Mouse (Mus musculus) intestine, postnatal 0 days (tissue): ENCODE data around the gene Suox. TPM values are rescaled to one million over a fixed set of nuclear protein-coding genes. Genes with fewer than 3 reads are reported as not detected.
"Not testable (repeated sequence)": the region's sequence is repeated elsewhere in the genome, so short reads cannot be mapped to it uniquely, and the experiment has no call there.

Experiments used
- ATAC-seq: fragments of 200-750 bp; cut with Nextera tagmentation; 2 replicates; pipeline ENCODE4 v1.8.0; 2017; ENCODE audit warnings: mild to moderate bottlenecking, moderate TSS enrichment, moderate library complexity
- H3K27ac ChIP-seq: fragments of 300-500 bp; sonication (generic); 2 replicates; pipeline ENCODE4 v1.5.1; 2014; ENCODE audit warnings: mild to moderate bottlenecking, low read depth, low read length, moderate library complexity
- H3K27me3 ChIP-seq: fragments of 300-500 bp; sonication (generic); replicated peaks from 2 replicates; pipeline ENCODE4 v1.6.1; 2014; ENCODE audit warnings: low read length, mixed read lengths; ENCODE audit not compliant: control insufficient read depth, insufficient read depth
- H3K36me3 ChIP-seq: fragments of 300-500 bp; sonication (generic); 2 replicates; pipeline ENCODE4 v1.6.1; 2014; ENCODE audit warnings: mild to moderate bottlenecking, moderate library complexity; ENCODE audit not compliant: control insufficient read depth, insufficient read depth
- H3K4me1 ChIP-seq: fragments of 300-500 bp; sonication (generic); replicated peaks from 2 replicates; pipeline ENCODE4 v1.6.1; 2014; ENCODE audit warnings: antibody characterized with exemption, low read length, mixed read lengths; ENCODE audit not compliant: control insufficient read depth, insufficient read depth
- H3K4me2 ChIP-seq: fragments of 300-500 bp; sonication (generic); replicated peaks from 2 replicates; pipeline ENCODE4 v1.6.1; 2014; ENCODE audit warnings: low read depth, mild to moderate bottlenecking, moderate library complexity
- H3K4me3 ChIP-seq: fragments of 300-500 bp; sonication (generic); 2 replicates; pipeline ENCODE4 v1.5.1; 2014; ENCODE audit warnings: low read depth, low read length
- H3K9ac ChIP-seq: fragments of 300-500 bp; sonication (generic); 2 replicates; pipeline ENCODE4 v1.6.1; 2014; ENCODE audit warnings: mild to moderate bottlenecking, low read depth, low read length
- H3K9me3 ChIP-seq: fragments of 300-500 bp; sonication (generic); 2 replicates; pipeline ENCODE4 v1.6.1; 2016; ENCODE audit warnings: mixed run types; ENCODE audit not compliant: control insufficient read depth
- CTCF ChIP-seq: sonication (generic); IDR thresholded peaks from 2 replicates; pipeline ENCODE4 v1.5.1; 2016; ENCODE audit warnings: low read depth, mild to moderate bottlenecking, control low read depth, antibody characterized with exemption, moderate library complexity
- WGBS: fragments of 180-500 bp; shearing (Covaris S2); extraction: QIAGEN DNeasy Blood & Tissue Kit; methylation state at CpG from one replicate; pipeline ENCODE4 v1.1.7; 2014; 5-methylcytosine and 5-hydroxymethylcytosine counted together
- polyA plus RNA-seq: library from polyadenylated mRNA; unstranded; fragments of >200 nt; fragmentation: Nextera tagmentation; extraction: Ambion mirVana; gene quantifications from 2 replicates; pipeline ENCODE4 v1.2.1, GENCODE M21; 2015

The Suox gene
- polyA plus RNA-seq: 5.1 and 5.4 TPM in 2 replicates

- Histone ChIP-seq H3K4me3 (peak within 1 kb of the TSS; percentile 67), H3K36me3 (peaks cover 5% of the 10 kb centered on the region; the same call in 1 of the 2 replicates), H3K4me2 (peak within 1 kb of the TSS; percentile 96), H3K27ac (peak within 1 kb of the TSS; percentile 23; the same call in 1 of the 2 replicates), H3K27me3 (no peaks in the 10 kb centered on the region), H3K9ac (peak within 1 kb of the TSS; percentile 49), H3K9me3 (no peaks in the 10 kb centered on the region), H3K4me1 (no peaks in the 10 kb centered on the region)
- under 1% methylated on average over 57 of the region's 60 CpGs for WGBS
- peak; percentile 76 for ATAC-seq
- no peak for TF ChIP-seq CTCF
Measured at GRCm38 (mm10) chr10:128673763-128674468, at the start of gene Suox. Gene Suox (minus strand): TSS chr10:128674073.

DNA sequence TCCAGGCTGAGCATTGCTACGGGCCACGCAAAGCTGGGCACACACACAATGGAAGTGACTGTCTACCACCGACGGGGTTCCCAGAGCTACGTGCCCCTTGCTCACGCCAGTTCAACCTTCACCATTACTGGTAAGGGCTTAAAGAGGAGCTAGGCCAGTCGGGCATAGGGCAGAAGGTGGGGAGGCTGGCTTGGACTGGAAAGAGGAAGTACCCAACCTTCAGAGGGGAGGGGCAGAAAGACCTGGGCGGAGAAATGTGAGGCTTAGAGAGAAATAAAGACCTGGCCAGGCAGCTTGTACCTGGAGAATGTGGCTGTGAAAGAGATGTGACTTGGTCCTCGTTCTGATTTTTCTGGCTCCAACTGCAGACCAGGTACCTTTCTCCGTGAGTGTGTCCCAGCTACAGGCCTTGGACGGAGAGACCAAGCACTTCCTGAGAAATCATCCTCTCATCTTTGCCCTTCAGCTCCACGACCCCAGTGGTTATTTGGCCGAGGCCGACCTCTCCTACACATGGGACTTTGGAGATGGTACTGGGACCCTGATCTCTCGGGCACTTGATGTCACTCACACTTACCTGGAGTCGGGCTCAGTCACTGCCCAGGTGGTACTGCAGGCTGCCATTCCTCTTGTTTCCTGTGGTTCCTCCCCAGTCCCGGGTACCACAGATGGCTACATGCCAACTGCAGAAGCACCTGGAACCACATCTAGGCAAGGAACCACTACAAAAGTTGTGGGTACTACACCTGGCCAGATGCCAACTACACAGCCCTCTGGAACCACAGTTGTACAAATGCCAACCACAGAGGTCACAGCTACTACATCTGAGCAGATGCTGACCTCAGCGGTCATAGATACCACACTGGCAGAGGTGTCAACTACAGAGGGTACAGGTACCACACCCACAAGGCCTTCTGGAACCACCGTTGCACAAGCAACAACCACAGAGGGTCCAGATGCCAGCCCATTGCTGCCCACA is 42.0 kb upstream of the Suox start:
- ATAC-seq: no peak
- TF ChIP-seq CTCF: no peak
- no peak overlapping the region for H3K9ac ChIP-seq
- H3K4me3 ChIP-seq: no peak overlapping the region
- no peaks in the 10 kb centered on the region for H3K4me1 ChIP-seq
- no peak overlapping the region for H3K4me2 ChIP-seq
- peaks cover 8% of the 10 kb centered on the region; the same call in 1 of the 2 replicates for H3K36me3 ChIP-seq
- 84% methylated on average over 19 of the region's 19 CpGs for WGBS
- no peaks in the 10 kb centered on the region for H3K27me3 ChIP-seq
- no peaks in the 10 kb centered on the region for H3K9me3 ChIP-seq
- H3K27ac ChIP-seq: no peak overlapping the region

GRCm38 (mm10) chr10:128711318-128711717 is 37.4 kb upstream of the Suox start:
- not testable (repeated sequence) for ATAC-seq, H3K4me1 ChIP-seq
- WGBS: 91% methylated on average over 7 of the region's 7 CpGs

DNA sequence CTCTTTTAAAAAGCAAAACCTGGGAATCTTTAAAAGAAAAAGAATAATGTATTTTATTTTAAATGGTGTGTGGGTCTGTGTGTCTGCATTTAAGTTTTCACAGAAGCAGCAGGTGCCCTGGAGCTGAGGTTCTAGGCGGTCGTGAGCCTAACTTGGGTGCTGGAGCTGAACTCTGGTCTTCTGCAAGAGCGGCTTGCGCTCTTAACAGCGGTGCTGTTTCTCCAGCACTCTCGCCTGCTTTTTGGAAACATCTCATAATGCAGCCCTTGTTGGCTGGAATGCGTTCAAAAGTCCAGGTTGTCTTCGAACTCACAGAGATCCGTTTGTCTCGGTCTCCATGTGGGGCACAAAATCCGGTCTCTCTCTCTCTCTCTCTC is 31.4 kb upstream of the Suox start:
- peak overlapping the region; percentile 89 for H3K27ac ChIP-seq
- H3K4me3 ChIP-seq: peak overlapping the region; percentile 86
- 8% methylated on average over 11 of the region's 11 CpGs for WGBS
- H3K36me3 ChIP-seq: peaks cover 11% of the 10 kb centered on the region; the same call in 1 of the 2 replicates
- no peak for TF ChIP-seq CTCF
- peaks cover 4% of the 10 kb centered on the region; the same call in 1 of the 2 replicates for H3K4me1 ChIP-seq
- H3K9ac ChIP-seq: peak overlapping the region; percentile 24
- no peaks in the 10 kb centered on the region for H3K27me3 ChIP-seq
- H3K9me3 ChIP-seq: no peaks in the 10 kb centered on the region
- ATAC-seq: peak; percentile 26
- H3K4me2 ChIP-seq: peak overlapping the region; percentile 81

More at GRCm38 (mm10) chr10:128711318-128711717, 37.4 kb upstream of the Suox start:
- not testable (repeated sequence) for H3K4me3 ChIP-seq, H3K4me2 ChIP-seq, H3K9ac ChIP-seq, H3K9me3 ChIP-seq, H3K27ac ChIP-seq, H3K36me3 ChIP-seq, H3K27me3 ChIP-seq

- Histone ChIP-seq H3K4me3 (peak within 1 kb of the TSS; percentile 86), H3K27ac (peak within 1 kb of the TSS; percentile 89), H3K9ac (peak within 1 kb of the TSS; percentile 76), H3K36me3 (peaks cover 12% of the 10 kb centered on the region; the same call in 1 of the 2 replicates), H3K9me3 (no peaks in the 10 kb centered on the region), H3K4me2 (peak within 1 kb of the TSS; percentile 81), H3K4me1 (peaks cover 4% of the 10 kb centered on the region; the same call in 1 of the 2 replicates), H3K27me3 (no peaks in the 10 kb centered on the region)
- under 1% methylated on average over 62 of the region's 62 CpGs for WGBS
- peak; percentile 94 for ATAC-seq
- no peak for TF ChIP-seq CTCF
Measured at GRCm38 (mm10) chr10:128704491-128705316, 30.8 kb upstream of the Suox start, which contains the start of gene Cdk2. Gene Cdk2 (minus strand): TSS chr10:128705031.
